Comparison of ENCODE assay signal across 26 mouse cellular contexts in genomic region chr9:42148816-42149215, GRCm38 (mm10).
"Had no signal": no experiment of that assay in that cellular context is flagged by ENCODE, and none has a peak within 500 bp of the region (broad histone marks: within the 10 kb centered on the region; RNA-seq: fewer than 3 reads in every experiment).

No protein-coding gene starts in this region.

- H3K36me3 ChIP-seq: embryonic facial prominence, embryonic 10.5 days; embryonic facial prominence, embryonic 12.5 days; embryonic facial prominence, embryonic 13.5 days; embryonic facial prominence, embryonic 15.5 days; forebrain, embryonic 10.5 days; forebrain, embryonic 12.5 days; forebrain, embryonic 15.5 days had no signal

- H3K4me2 ChIP-seq: embryonic facial prominence, embryonic 12.5 days; embryonic facial prominence, embryonic 13.5 days; embryonic facial prominence, embryonic 15.5 days; forebrain, embryonic 12.5 days; forebrain, embryonic 13.5 days; forebrain, embryonic 15.5 days had no signal

- DNase-seq: cerebellum, adult 2 months; cerebellum, adult 8-10 months; cerebellum, adult 9-10 months; cerebellum, adult 9-11 months; cerebellum, postnatal 10 days; cerebellum, postnatal 14 days; cerebellum, postnatal 25 days; cerebellum, postnatal 36 days; embryo, embryonic 11 days; forebrain, postnatal 0 days; gastrocnemius, adult 2 months; gastrocnemius, postnatal 10 days; gastrocnemius, postnatal 14 days; gastrocnemius, postnatal 25 days; gastrocnemius, postnatal 36 days; heart, adult 18-20 months; heart, adult 2 months had no signal

- ATAC-seq: forebrain, postnatal 0 days had no signal

- H3K4me1 ChIP-seq: embryonic facial prominence, embryonic 12.5 days; embryonic facial prominence, embryonic 13.5 days; embryonic facial prominence, embryonic 15.5 days had no signal

- H3K27me3 ChIP-seq: embryonic facial prominence, embryonic 12.5 days; embryonic facial prominence, embryonic 13.5 days; embryonic facial prominence, embryonic 15.5 days; forebrain, embryonic 12.5 days; forebrain, embryonic 13.5 days; forebrain, embryonic 15.5 days had no signal

- H3K9me3 ChIP-seq: embryonic facial prominence, embryonic 13.5 days; embryonic facial prominence, embryonic 15.5 days; forebrain, embryonic 10.5 days; forebrain, embryonic 12.5 days; forebrain, embryonic 15.5 days had no signal

- H3K27ac ChIP-seq: embryonic facial prominence, embryonic 10.5 days; embryonic facial prominence, embryonic 12.5 days; embryonic facial prominence, embryonic 13.5 days; embryonic facial prominence, embryonic 15.5 days; forebrain, embryonic 10.5 days; forebrain, embryonic 12.5 days; forebrain, embryonic 13.5 days; forebrain, embryonic 15.5 days; gastrocnemius, adult 2 months; heart, adult 2 months had no signal

- H3K9ac ChIP-seq: embryonic facial prominence, embryonic 12.5 days; embryonic facial prominence, embryonic 13.5 days; embryonic facial prominence, embryonic 15.5 days; forebrain, embryonic 12.5 days; forebrain, embryonic 13.5 days; forebrain, embryonic 15.5 days; forebrain, postnatal 0 days had no signal

- H3K4me3 ChIP-seq: embryonic facial prominence, embryonic 10.5 days; embryonic facial prominence, embryonic 12.5 days; embryonic facial prominence, embryonic 13.5 days; embryonic facial prominence, embryonic 15.5 days; erythroblast, embryonic 14.5 days; forebrain, embryonic 10.5 days; forebrain, embryonic 12.5 days; forebrain, embryonic 13.5 days; forebrain, embryonic 15.5 days; gastrocnemius, adult 2 months; heart, adult 2 months had no signal
